Mouse (Mus musculus): ENCODE measurements at regions not wholly inside any gene's neighbourhood (a gene's known extent, or its start where the extent isn't known, plus 50 kb on each side); places are given as distances from the start of the nearest gene placed in this dataset.

- dilution Hi-C loops (cut with MboI; ENCODE audit: extremely low pct_ligation_motif_present, extremely low pct_unique_long_range_greater_than_20kb, low sequenced_read_pairs) = no loop called here
- H3K9ac ChIP-seq (ENCODE audit: insufficient read depth, low read depth) = no peak overlapping the region
- H3K4me2 ChIP-seq (ENCODE audit: insufficient read depth, low read depth, poor library complexity, severe bottlenecking) = no peak overlapping the region
- H3K9me3 ChIP-seq (replicated peaks; ENCODE audit: low read length) = peaks cover 59% of the 10 kb centered on the region
- H3K4me3 ChIP-seq (replicated peaks in 1 of 3; ENCODE audit: low read depth in 2 of 3, low read length in 2 of 3, poor library complexity in 1 of 3) = no peak overlapping the region
- in situ Hi-C loops (cut with MboI; ENCODE audit: low pct_ligation_motif_present, low pct_unique_long_range_greater_than_20kb, low sequenced_read_pairs) = no loop called here
- H3K27me3 ChIP-seq (replicated peaks) = no peaks in the 10 kb centered on the region
- H3K27ac ChIP-seq (ENCODE audit: insufficient read depth, low read depth) = no peak overlapping the region
- no peak for TF ChIP-seq KAT2A (IDR thresholded peaks at IDR 0.05; ENCODE audit: insufficient replicate concordance, low read length)
- TF ChIP-seq CHD1 (IDR thresholded peaks at IDR 0.05; ENCODE audit: low read depth, low read length) = no peak
- TF ChIP-seq SMC3 (IDR thresholded peaks at IDR 0.05; ENCODE audit: low read depth, low read length) = no peak
- no peak for TF ChIP-seq POLR2A (IDR thresholded peaks at IDR 0.05; ENCODE audit: low read depth, low read length)
- no peak for TF ChIP-seq E2F4 (IDR thresholded peaks at IDR 0.05; ENCODE audit: insufficient replicate concordance, low read depth, low read length)
- no peak for TF ChIP-seq RAD21 (IDR thresholded peaks at IDR 0.05; ENCODE audit: low read depth, low read length)
- no peak for TF ChIP-seq HCFC1 (IDR thresholded peaks at IDR 0.05; ENCODE audit: low read depth, low read length)
- TF ChIP-seq MAZ (IDR thresholded peaks at IDR 0.05; ENCODE audit: low read depth, low read length) = no peak
- no peak for TF ChIP-seq MAX (IDR thresholded peaks at IDR 0.05; ENCODE audit: low read length)
- no peak for TF ChIP-seq JUND (conservative IDR thresholded peaks at IDR 0.05; ENCODE audit: low read depth, low read length)
- TF ChIP-seq ZMIZ1 (IDR thresholded peaks at IDR 0.05; ENCODE audit: low read depth, low read length) = no peak
- no peak for TF ChIP-seq MEF2A (IDR thresholded peaks at IDR 0.05; ENCODE audit: borderline replicate concordance, low read depth, low read length)
- TF ChIP-seq MXI1 (IDR thresholded peaks at IDR 0.05; ENCODE audit: low read depth, low read length) = no peak
- no peak for TF ChIP-seq IRF4 (IDR thresholded peaks at IDR 0.05; ENCODE audit: low read depth, low read length)
- TF ChIP-seq UBTF (IDR thresholded peaks at IDR 0.05; ENCODE audit: low read depth, low read length) = no peak
- TF ChIP-seq RCOR1 (conservative IDR thresholded peaks at IDR 0.05; ENCODE audit: low read depth, low read length) = no peak
- no peaks in the 10 kb centered on the region for H3K36me3 ChIP-seq (replicated peaks in 1 of 2; ENCODE audit: control insufficient read depth in 1 of 2, insufficient read depth in 1 of 2, low read length in 1 of 2)
- H3K79me2 ChIP-seq (replicated peaks; ENCODE audit: control insufficient read depth, extremely low read depth, insufficient read depth, poor library complexity, severe bottlenecking) = no peaks in the 10 kb centered on the region
- H3K4me1 ChIP-seq (ENCODE audit: control insufficient read depth in 1 of 2, insufficient read depth in 2 of 2) = no peaks in the 10 kb centered on the region
- DNase-seq (ENCODE audit: extremely low read depth) = no peak
Observed at GRCm38 (mm10) chr10:125759171-125759570, 206.8 kb upstream of the Lrig3 start.

- Histone ChIP-seq H3K4me3 (replicated peaks in 1 of 3; ENCODE audit: low read depth in 2 of 3, low read length in 2 of 3, poor library complexity in 1 of 3) (no peak overlapping the region), H3K36me3 (replicated peaks in 1 of 2; ENCODE audit: control insufficient read depth in 1 of 2, insufficient read depth in 1 of 2, low read length in 1 of 2) (no peaks in the 10 kb centered on the region), H3K27me3 (replicated peaks) (no peaks in the 10 kb centered on the region), H3K9ac (ENCODE audit: insufficient read depth, low read depth) (no peak overlapping the region), H3K4me2 (ENCODE audit: insufficient read depth, low read depth, poor library complexity, severe bottlenecking) (no peak overlapping the region), H3K79me2 (replicated peaks; ENCODE audit: control insufficient read depth, extremely low read depth, insufficient read depth, poor library complexity, severe bottlenecking) (no peaks in the 10 kb centered on the region), H3K27ac (ENCODE audit: insufficient read depth, low read depth) (no peak overlapping the region), H3K9me3 (replicated peaks; ENCODE audit: low read length) (peaks cover 60% of the 10 kb centered on the region), H3K4me1 (ENCODE audit: control insufficient read depth in 1 of 2, insufficient read depth in 2 of 2) (no peaks in the 10 kb centered on the region)
- DNase-seq (ENCODE audit: extremely low read depth) = no peak
- TF ChIP-seq RCOR1 (conservative IDR thresholded peaks at IDR 0.05; ENCODE audit: low read depth, low read length) (no peak), ZNF384 (IDR thresholded peaks at IDR 0.05; ENCODE audit: low read depth, low read length) (no peak), MAX (IDR thresholded peaks at IDR 0.05; ENCODE audit: low read length) (no peak), TBP (conservative IDR thresholded peaks at IDR 0.05; ENCODE audit: low read depth, low read length) (no peak), UBTF (IDR thresholded peaks at IDR 0.05; ENCODE audit: low read depth, low read length) (no peak), MEF2A (IDR thresholded peaks at IDR 0.05; ENCODE audit: borderline replicate concordance, low read depth, low read length) (no peak), TCF12 (IDR thresholded peaks at IDR 0.05; ENCODE audit: low read depth, low read length) (no peak), MYC (IDR thresholded peaks at IDR 0.05; ENCODE audit: low read depth, low read length) (no peak), HCFC1 (IDR thresholded peaks at IDR 0.05; ENCODE audit: low read depth, low read length) (no peak), CHD1 (IDR thresholded peaks at IDR 0.05; ENCODE audit: low read depth, low read length) (no peak), MXI1 (IDR thresholded peaks at IDR 0.05; ENCODE audit: low read depth, low read length) (no peak), SMC3 (IDR thresholded peaks at IDR 0.05; ENCODE audit: low read depth, low read length) (no peak), POLR2AphosphoS2 (IDR thresholded peaks at IDR 0.05; ENCODE audit: low read depth, low read length) (no peak), RAD21 (IDR thresholded peaks at IDR 0.05; ENCODE audit: low read depth, low read length) (no peak), CHD2 (IDR thresholded peaks at IDR 0.05; ENCODE audit: low read length) (no peak), ETS1 (conservative IDR thresholded peaks at IDR 0.05; ENCODE audit: low read depth, low read length) (no peak)
- dilution Hi-C loops (cut with MboI; ENCODE audit: extremely low pct_ligation_motif_present, extremely low pct_unique_long_range_greater_than_20kb, low sequenced_read_pairs) (no loop called here), in situ Hi-C loops (cut with MboI; ENCODE audit: low pct_ligation_motif_present, low pct_unique_long_range_greater_than_20kb, low sequenced_read_pairs) (no loop called here)
Observed at GRCm38 (mm10) chr10:125762367-125763068, 203.4 kb upstream of the Lrig3 start.

Measured in CH12.LX (cell line).